Mouse (Mus musculus): Measurements from ENCODE around the gene Arcn1.

DNA sequence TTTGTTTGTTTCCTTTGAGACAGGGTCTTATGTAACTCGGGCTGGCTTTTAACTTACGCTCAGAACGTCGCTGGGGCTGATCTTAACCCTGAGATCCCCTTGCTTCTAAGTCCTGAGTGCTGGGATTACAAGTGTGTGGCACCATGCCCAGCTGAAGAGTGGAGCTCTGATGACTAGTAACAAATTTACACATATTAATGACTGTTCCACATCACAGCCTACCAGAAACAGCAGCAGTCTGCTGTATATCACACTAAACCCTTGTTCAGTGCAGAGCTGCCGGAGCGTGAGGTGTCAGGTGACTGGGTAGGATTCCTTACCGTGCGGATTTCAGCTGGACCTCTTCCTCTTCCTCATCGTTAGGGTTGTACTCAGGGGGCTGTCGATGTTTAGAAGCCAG lies 42.7 kb upstream of the Arcn1 start:
- TF ChIP-seq CTCF (IDR thresholded peaks at IDR 0.05; ENCODE audit: borderline replicate concordance, extremely low read depth, insufficient read depth, insufficient read length), result no peak
- no peak for TF ChIP-seq POLR2A (IDR thresholded peaks at IDR 0.05; ENCODE audit: borderline replicate concordance, extremely low read depth, insufficient read depth, insufficient read length, poor library complexity, severe bottlenecking)

All from brain, embryonic 14.5 days (tissue).